Mouse (Mus musculus): ENCODE measurements around the gene Hnrnpl. TPM values are rescaled to one million over a fixed set of nuclear protein-coding genes. Genes with fewer than 3 reads are reported as not detected.

The Hnrnpl gene
- polyA plus RNA-seq, 1 experiment from 2014 or later: 88.6 TPM

- peak within 1 kb of the TSS; percentile 73 for H3K4me3 ChIP-seq (ENCODE audit: low read depth, low read length)
- H3K4me2 ChIP-seq (ENCODE audit: low read depth, low read length): peak within 1 kb of the TSS; percentile 89
- peak within 1 kb of the TSS; percentile 73 for H3K9ac ChIP-seq (replicated peaks)
- no peak for ATAC-seq
- peak within 1 kb of the TSS; percentile 78; the same call in 1 of the 2 replicates for H3K27ac ChIP-seq (ENCODE audit: low read depth)
- DNase-seq: no peak
- WGBS (ENCODE audit: insufficient replicate concordance): 70% methylated on average over 7 of the region's 7 CpGs
- H3K36me3 ChIP-seq (replicated peaks; ENCODE audit: insufficient read depth, low read length): peaks cover 5% of the 10 kb centered on the region; the same call in 1 of the 2 replicates
- no peaks in the 10 kb centered on the region for H3K27me3 ChIP-seq (ENCODE audit: insufficient read depth, low read length)
- TF ChIP-seq CTCF (IDR thresholded peaks at IDR 0.05; ENCODE audit: low read depth): no peak
- H3K9me3 ChIP-seq (ENCODE audit: low read length): no peaks in the 10 kb centered on the region
- peaks cover 23% of the 10 kb centered on the region for H3K4me1 ChIP-seq (ENCODE audit: insufficient read depth)
Observed at GRCm38 (mm10) chr7:28767462-28767965, 40.8 kb upstream of the Hnrnpl start, which contains the start of gene Nfkbib. TSS of gene Nfkbib (minus strand) at chr7:28767512.

- Histone ChIP-seq H3K4me2 (ENCODE audit: low read depth, low read length) (no peak overlapping the region), H3K27ac (ENCODE audit: low read depth) (no peak overlapping the region), H3K9me3 (ENCODE audit: low read length) (no peaks in the 10 kb centered on the region), H3K36me3 (replicated peaks; ENCODE audit: insufficient read depth, low read length) (peaks cover 2% of the 10 kb centered on the region; the same call in 1 of the 2 replicates), H3K27me3 (ENCODE audit: insufficient read depth, low read length) (no peaks in the 10 kb centered on the region), H3K4me3 (ENCODE audit: low read depth, low read length) (no peak overlapping the region), H3K9ac (replicated peaks) (no peak overlapping the region), H3K4me1 (ENCODE audit: insufficient read depth) (peaks cover 23% of the 10 kb centered on the region)
- TF ChIP-seq CTCF (IDR thresholded peaks at IDR 0.05; ENCODE audit: low read depth) (no peak), EP300 (IDR thresholded peaks at IDR 0.05; ENCODE audit: low read depth) (no peak; the same call in 1 of the 2 replicates)
- DNase-seq (no peak), ATAC-seq (no peak)
- WGBS (ENCODE audit: insufficient replicate concordance): 61% methylated on average over 9 of the region's 9 CpGs
Observed at GRCm38 (mm10) chr7:28769414-28769958, 38.9 kb upstream of the Hnrnpl start.

GRCm38 (mm10) chr7:28770309-28770708 is 38.0 kb upstream of the Hnrnpl start:
- Histone ChIP-seq H3K4me1 (ENCODE audit: insufficient read depth) (peaks cover 18% of the 10 kb centered on the region), H3K27me3 (ENCODE audit: insufficient read depth, low read length) (no peaks in the 10 kb centered on the region), H3K36me3 (replicated peaks; ENCODE audit: insufficient read depth, low read length) (peaks cover 2% of the 10 kb centered on the region; the same call in 1 of the 2 replicates), H3K27ac (ENCODE audit: low read depth) (no peak overlapping the region), H3K9me3 (ENCODE audit: low read length) (no peaks in the 10 kb centered on the region), H3K4me2 (ENCODE audit: low read depth, low read length) (no peak overlapping the region), H3K9ac (replicated peaks) (no peak overlapping the region), H3K4me3 (ENCODE audit: low read depth, low read length) (no peak overlapping the region)
- WGBS (ENCODE audit: insufficient replicate concordance): 55% methylated on average over 3 of the region's 3 CpGs
- TF ChIP-seq CTCF (IDR thresholded peaks at IDR 0.05; ENCODE audit: low read depth): no peak
- peak; percentile 51; the same call in 1 of the 2 replicates for TF ChIP-seq EP300 (IDR thresholded peaks at IDR 0.05; ENCODE audit: low read depth)
- no peak for ATAC-seq
- no peak for DNase-seq

- DNase-seq (no peak), ATAC-seq (no peak)
- Histone ChIP-seq H3K4me2 (ENCODE audit: low read depth, low read length) (no peak overlapping the region), H3K36me3 (replicated peaks; ENCODE audit: insufficient read depth, low read length) (peaks cover 5% of the 10 kb centered on the region), H3K27ac (ENCODE audit: low read depth) (no peak overlapping the region), H3K4me1 (ENCODE audit: insufficient read depth) (peaks cover 11% of the 10 kb centered on the region), H3K9ac (replicated peaks) (no peak overlapping the region), H3K4me3 (ENCODE audit: low read depth, low read length) (no peak overlapping the region), H3K9me3 (ENCODE audit: low read length) (no peaks in the 10 kb centered on the region), H3K27me3 (ENCODE audit: insufficient read depth, low read length) (no peaks in the 10 kb centered on the region)
- WGBS (ENCODE audit: insufficient replicate concordance): 87% methylated on average over 11 of the region's 11 CpGs
- TF ChIP-seq EP300 (IDR thresholded peaks at IDR 0.05; ENCODE audit: low read depth) (no peak), CTCF (IDR thresholded peaks at IDR 0.05; ENCODE audit: low read depth) (no peak)
Observed at GRCm38 (mm10) chr7:28771867-28772266, 36.5 kb upstream of the Hnrnpl start.

GRCm38 (mm10) chr7:28773163-28773562 is 35.2 kb upstream of the Hnrnpl start:
- H3K9ac ChIP-seq (replicated peaks): no peak overlapping the region
- no peak for DNase-seq
- no peaks in the 10 kb centered on the region for H3K27me3 ChIP-seq (ENCODE audit: insufficient read depth, low read length)
- H3K9me3 ChIP-seq (ENCODE audit: low read length): no peaks in the 10 kb centered on the region
- no peak overlapping the region for H3K27ac ChIP-seq (ENCODE audit: low read depth)
- no peak for ATAC-seq
- H3K4me2 ChIP-seq (ENCODE audit: low read depth, low read length): no peak overlapping the region
- WGBS (ENCODE audit: insufficient replicate concordance): 73% methylated on average over 3 of the region's 3 CpGs
- no peaks in the 10 kb centered on the region; the same call in 1 of the 2 replicates for H3K4me1 ChIP-seq (ENCODE audit: insufficient read depth)
- TF ChIP-seq EP300 (IDR thresholded peaks at IDR 0.05; ENCODE audit: low read depth): no peak
- TF ChIP-seq CTCF (IDR thresholded peaks at IDR 0.05; ENCODE audit: low read depth): no peak
- H3K36me3 ChIP-seq (replicated peaks; ENCODE audit: insufficient read depth, low read length): peaks cover 5% of the 10 kb centered on the region
- no peak overlapping the region for H3K4me3 ChIP-seq (ENCODE audit: low read depth, low read length)

GRCm38 (mm10) chr7:28774164-28774563 is 34.2 kb upstream of the Hnrnpl start:
- no peaks in the 10 kb centered on the region for H3K27me3 ChIP-seq (ENCODE audit: insufficient read depth, low read length)
- no peak overlapping the region for H3K4me3 ChIP-seq (ENCODE audit: low read depth, low read length)
- no peak for DNase-seq
- H3K9ac ChIP-seq (replicated peaks): no peak overlapping the region
- no peak overlapping the region for H3K27ac ChIP-seq (ENCODE audit: low read depth)
- H3K4me1 ChIP-seq (ENCODE audit: insufficient read depth): no peaks in the 10 kb centered on the region; the same call in 1 of the 2 replicates
- no peaks in the 10 kb centered on the region for H3K9me3 ChIP-seq (ENCODE audit: low read length)
- no peak for TF ChIP-seq EP300 (IDR thresholded peaks at IDR 0.05; ENCODE audit: low read depth)
- peaks cover 8% of the 10 kb centered on the region for H3K36me3 ChIP-seq (replicated peaks; ENCODE audit: insufficient read depth, low read length)
- 83% methylated on average over 12 of the region's 12 CpGs for WGBS (ENCODE audit: insufficient replicate concordance)
- no peak overlapping the region for H3K4me2 ChIP-seq (ENCODE audit: low read depth, low read length)
- no peak for ATAC-seq
